9 mouse cellular contexts compared by ENCODE assay signal in the genomic region with DNA sequence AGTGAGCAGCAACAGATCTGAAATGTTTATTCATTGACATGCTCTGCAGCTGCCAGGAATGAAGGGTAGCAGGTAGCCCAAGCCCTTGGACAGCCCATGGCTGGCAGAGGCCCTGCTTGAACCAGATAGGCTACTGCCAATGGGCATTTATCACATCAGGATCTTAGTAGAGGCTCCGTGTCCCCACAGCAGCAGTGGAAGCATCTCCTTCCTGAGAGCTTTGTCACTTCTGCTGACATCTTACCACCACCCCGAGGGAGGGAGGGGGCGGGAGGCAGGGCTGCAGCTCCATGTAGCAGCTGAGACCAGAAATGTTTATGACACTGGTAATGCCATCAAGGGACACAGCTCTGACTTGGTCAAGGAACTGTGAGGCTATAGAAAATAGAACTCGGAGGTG. TPM values are rescaled to one million over a fixed set of nuclear protein-coding genes. Genes with fewer than 3 reads are reported as not detected.
DNase-seq lines count a peak whose midpoint lies in the region; ATAC-seq and TF ChIP-seq lines count a peak whose summit lies in the region.
"Had no signal": no experiment of that assay in that cellular context is flagged by ENCODE, and none has a peak within 500 bp of the region (broad histone marks: within the 10 kb centered on the region; RNA-seq: fewer than 3 reads in every experiment).

No protein-coding gene starts in this region.

- H3K27ac ChIP-seq in forebrain, embryonic 10.5 days: peak overlapping the region; percentile 91
- H3K27ac ChIP-seq in forebrain, embryonic 16.5 days (ENCODE audit: low read length): no peak overlapping the region
- peak overlapping the region; percentile 88; the same call in 1 of the 2 replicates for H3K27ac ChIP-seq in lung, postnatal 0 days (ENCODE audit: low read length)
- H3K27ac ChIP-seq in hindbrain, postnatal 0 days: peak overlapping the region; percentile 84; the same call in 1 of the 2 replicates
- H3K27ac ChIP-seq in stomach, embryonic 15.5 days: peak overlapping the region; percentile 96

- DNase-seq in forebrain, embryonic 10.5 days (ENCODE audit: extremely low spot score, low spot score): no peak
- no peak for DNase-seq in lung, postnatal 0 days (ENCODE audit: low spot score)
- no peak for DNase-seq in lung, postnatal 14 days
- DNase-seq in hindbrain, postnatal 0 days (ENCODE audit: low spot score): no peak
- DNase-seq in yolk sac, embryonic 10.5 days (ENCODE audit: low spot score): no peak
- DNase-seq in layer of hippocampus, adult 9-11 months: no peak

- H3K4me1 ChIP-seq in forebrain, embryonic 10.5 days: peaks cover 51% of the 10 kb centered on the region
- peaks cover 25% of the 10 kb centered on the region for H3K4me1 ChIP-seq in forebrain, embryonic 16.5 days (replicated peaks; ENCODE audit: control insufficient read depth, insufficient read depth, low read length)
- peaks cover 17% of the 10 kb centered on the region for H3K4me1 ChIP-seq in lung, postnatal 0 days (ENCODE audit: insufficient read depth, low read depth, low read length)
- peaks cover 20% of the 10 kb centered on the region for H3K4me1 ChIP-seq in hindbrain, postnatal 0 days (ENCODE audit: insufficient read depth, low read length)
- H3K4me1 ChIP-seq in stomach, embryonic 15.5 days: peaks cover 22% of the 10 kb centered on the region

- H3K36me3 ChIP-seq in forebrain, embryonic 10.5 days (replicated peaks): peaks cover 14% of the 10 kb centered on the region
- H3K36me3 ChIP-seq in forebrain, embryonic 16.5 days (ENCODE audit: control insufficient read depth, insufficient read depth): no peaks in the 10 kb centered on the region
- H3K36me3 ChIP-seq in lung, postnatal 0 days (ENCODE audit: insufficient read depth, low read length): no peaks in the 10 kb centered on the region
- H3K36me3 ChIP-seq in hindbrain, postnatal 0 days (ENCODE audit: insufficient read depth, low read length): no peaks in the 10 kb centered on the region
- H3K36me3 ChIP-seq in stomach, embryonic 15.5 days: no peaks in the 10 kb centered on the region

- H3K4me2 ChIP-seq in forebrain, embryonic 16.5 days (ENCODE audit: low read length): no peak overlapping the region
- H3K4me2 ChIP-seq in lung, postnatal 0 days (replicated peaks; ENCODE audit: low read depth, low read length): no peak overlapping the region
- H3K4me2 ChIP-seq in hindbrain, postnatal 0 days (ENCODE audit: low read depth, low read length): 0 out of 2 replicates have a peak overlapping the region, but pooled peaks have one; percentile 81
- no peak overlapping the region for H3K4me2 ChIP-seq in stomach, embryonic 15.5 days

- H3K27me3 ChIP-seq in forebrain, embryonic 10.5 days (ENCODE audit: poor library complexity, severe bottlenecking): peaks cover 38% of the 10 kb centered on the region
- peaks cover 19% of the 10 kb centered on the region for H3K27me3 ChIP-seq in forebrain, embryonic 16.5 days (replicated peaks; ENCODE audit: control insufficient read depth, insufficient read depth, low read length)
- H3K27me3 ChIP-seq in lung, postnatal 0 days (replicated peaks; ENCODE audit: insufficient read depth, low read length): peaks cover 4% of the 10 kb centered on the region; the same call in 1 of the 2 replicates
- H3K27me3 ChIP-seq in hindbrain, postnatal 0 days (ENCODE audit: insufficient read depth, low read length): peaks cover 12% of the 10 kb centered on the region
- H3K27me3 ChIP-seq in stomach, embryonic 15.5 days (replicated peaks): peaks cover 5% of the 10 kb centered on the region; the same call in 1 of the 2 replicates

- no peak for TF ChIP-seq EP300 in lung, postnatal 0 days (IDR thresholded peaks at IDR 0.05)

- H3K4me3 ChIP-seq in forebrain, embryonic 10.5 days: no peak overlapping the region; the same call in 1 of the 2 replicates
- no peak overlapping the region for H3K4me3 ChIP-seq in forebrain, embryonic 16.5 days (replicated peaks; ENCODE audit: low read length)
- H3K4me3 ChIP-seq in lung, postnatal 0 days (ENCODE audit: low read depth, low read length): no peak overlapping the region
- no peak overlapping the region for H3K4me3 ChIP-seq in hindbrain, postnatal 0 days (ENCODE audit: low read length)
- H3K4me3 ChIP-seq in stomach, embryonic 15.5 days (replicated peaks): no peak overlapping the region

- no peak for ATAC-seq in forebrain, embryonic 16.5 days
- ATAC-seq in lung, postnatal 0 days: no peak
- ATAC-seq in hindbrain, postnatal 0 days: no peak
- ATAC-seq in stomach, embryonic 15.5 days (ENCODE audit: insufficient read depth, low FRiP score, low read depth): no peak

- H3K9me3 ChIP-seq in forebrain, embryonic 10.5 days: no peaks in the 10 kb centered on the region
- H3K9me3 ChIP-seq in forebrain, embryonic 16.5 days (ENCODE audit: control insufficient read depth, low read length): no peaks in the 10 kb centered on the region
- no peaks in the 10 kb centered on the region for H3K9me3 ChIP-seq in lung, postnatal 0 days (ENCODE audit: low read length)
- no peaks in the 10 kb centered on the region for H3K9me3 ChIP-seq in hindbrain, postnatal 0 days (ENCODE audit: low read length)
- H3K9me3 ChIP-seq in stomach, embryonic 15.5 days: no peaks in the 10 kb centered on the region

- H3K9ac ChIP-seq in forebrain, embryonic 16.5 days (replicated peaks; ENCODE audit: low read depth, low read length): no peak overlapping the region
- H3K9ac ChIP-seq in lung, postnatal 0 days (replicated peaks; ENCODE audit: low read depth): no peak overlapping the region
- no peak overlapping the region for H3K9ac ChIP-seq in hindbrain, postnatal 0 days (replicated peaks; ENCODE audit: low read length)
- H3K9ac ChIP-seq in stomach, embryonic 15.5 days: no peak overlapping the region

- no peak for TF ChIP-seq CTCF in lung, postnatal 0 days (IDR thresholded peaks at IDR 0.05)
- no peak for TF ChIP-seq CTCF in hindbrain, postnatal 0 days (IDR thresholded peaks at IDR 0.05; ENCODE audit: low read depth)

- WGBS in forebrain, embryonic 10.5 days: 93% methylated on average over 4 of the region's 4 CpGs
- 95% methylated on average over 4 of the region's 4 CpGs for WGBS in forebrain, embryonic 16.5 days
- 79% methylated on average over 4 of the region's 4 CpGs for WGBS in lung, postnatal 0 days
- WGBS in hindbrain, postnatal 0 days: 82% methylated on average over 4 of the region's 4 CpGs
- WGBS in stomach, embryonic 15.5 days: 84% methylated on average over 4 of the region's 4 CpGs

RNA-seq across cellular contexts. Expression of a gene that starts 6.9 kb away (rescaled TPM):
- polyA plus RNA-seq in forebrain, embryonic 10.5 days (2016; fragmentation: Nextera tagmentation; extraction: Ambion mirVana): 0.72 and 1.1 TPM in 2 replicates
- 0.60 and 1.5 TPM in 2 replicates for polyA plus RNA-seq in forebrain, embryonic 16.5 days (2015; fragmentation: Nextera tagmentation; extraction: Ambion mirVana)
- polyA plus RNA-seq in lung, postnatal 0 days (2015; fragmentation: Nextera tagmentation; extraction: Ambion mirVana): 1.6 and 1.9 TPM in 2 replicates
- 0.16 TPM in 1 of 2 replicates, not detected in the other for total RNA-seq in hindbrain, postnatal 0 days (2014; rRNA removed)
- polyA plus RNA-seq in hindbrain, postnatal 0 days (2015; fragmentation: Nextera tagmentation; extraction: Ambion mirVana): 1.4 and 1.6 TPM in 2 replicates
- 2.3 and 2.5 TPM in 2 replicates for polyA plus RNA-seq in stomach, embryonic 15.5 days (2015; fragmentation: Nextera tagmentation; extraction: Ambion mirVana)

RNA-seq across cellular contexts. Expression of a gene that starts 19.2 kb away (rescaled TPM):
- 0.72 and 1.1 TPM in 2 replicates for polyA plus RNA-seq in forebrain, embryonic 10.5 days (2016; fragmentation: Nextera tagmentation; extraction: Ambion mirVana)
- 1.0 and 1.4 TPM in 2 replicates for polyA plus RNA-seq in forebrain, embryonic 16.5 days (2015; fragmentation: Nextera tagmentation; extraction: Ambion mirVana)
- polyA plus RNA-seq in lung, postnatal 0 days (2015; fragmentation: Nextera tagmentation; extraction: Ambion mirVana): 4.9 and 5.2 TPM in 2 replicates
- 2.6 TPM in 1 of 2 replicates, not detected in the other for total RNA-seq in hindbrain, postnatal 0 days (2014; rRNA removed)
- 0.47 and 0.49 TPM in 2 replicates for polyA plus RNA-seq in hindbrain, postnatal 0 days (2015; fragmentation: Nextera tagmentation; extraction: Ambion mirVana)
- 0.64 and 1.1 TPM in 2 replicates for polyA plus RNA-seq in stomach, embryonic 15.5 days (2015; fragmentation: Nextera tagmentation; extraction: Ambion mirVana)
- total RNA-seq: common myeloid progenitor, adult 5-6 weeks had no signal

RNA-seq across cellular contexts. Expression of a gene that starts 26.4 kb away (rescaled TPM):
- 0.10 and 0.41 TPM in 2 replicates for polyA plus RNA-seq in forebrain, embryonic 10.5 days (2016; fragmentation: Nextera tagmentation; extraction: Ambion mirVana)
- polyA plus RNA-seq in forebrain, embryonic 16.5 days (2015; fragmentation: Nextera tagmentation; extraction: Ambion mirVana): not detected in 2 replicates
- 2.1 and 2.5 TPM in 2 replicates for polyA plus RNA-seq in lung, postnatal 0 days (2015; fragmentation: Nextera tagmentation; extraction: Ambion mirVana)
- 0.26 TPM in 1 of 2 replicates, not detected in the other for total RNA-seq in hindbrain, postnatal 0 days (2014; rRNA removed)
- 0.08 TPM in 1 of 2 replicates, not detected in the other for polyA plus RNA-seq in hindbrain, postnatal 0 days (2015; fragmentation: Nextera tagmentation; extraction: Ambion mirVana)
- polyA plus RNA-seq in stomach, embryonic 15.5 days (2015; fragmentation: Nextera tagmentation; extraction: Ambion mirVana): 4.1 and 5.0 TPM in 2 replicates
- total RNA-seq: common myeloid progenitor, adult 5-6 weeks had no signal

RNA-seq across cellular contexts. Expression of a gene that starts 40.2 kb away (rescaled TPM):
- 134 and 135 TPM in 2 replicates for polyA plus RNA-seq in forebrain, embryonic 10.5 days (2016; fragmentation: Nextera tagmentation; extraction: Ambion mirVana)
- 118 and 125 TPM in 2 replicates for polyA plus RNA-seq in forebrain, embryonic 16.5 days (2015; fragmentation: Nextera tagmentation; extraction: Ambion mirVana)
- polyA plus RNA-seq in lung, postnatal 0 days (2015; fragmentation: Nextera tagmentation; extraction: Ambion mirVana): 155 and 166 TPM in 2 replicates
- 100 and 121 TPM in 2 replicates for total RNA-seq in hindbrain, postnatal 0 days (2014; rRNA removed)
- 122 and 127 TPM in 2 replicates for polyA plus RNA-seq in hindbrain, postnatal 0 days (2015; fragmentation: Nextera tagmentation; extraction: Ambion mirVana)
- 154 and 168 TPM in 2 replicates for polyA plus RNA-seq in stomach, embryonic 15.5 days (2015; fragmentation: Nextera tagmentation; extraction: Ambion mirVana)

RNA-seq across cellular contexts. Expression of a gene that starts 40.4 kb away (rescaled TPM):
- 12.7 and 14.0 TPM in 2 replicates for polyA plus RNA-seq in forebrain, embryonic 10.5 days (2016; fragmentation: Nextera tagmentation; extraction: Ambion mirVana)
- polyA plus RNA-seq in forebrain, embryonic 16.5 days (2015; fragmentation: Nextera tagmentation; extraction: Ambion mirVana): 26.8 and 30.4 TPM in 2 replicates
- polyA plus RNA-seq in lung, postnatal 0 days (2015; fragmentation: Nextera tagmentation; extraction: Ambion mirVana): 6.8 TPM in 2 replicates
- total RNA-seq in hindbrain, postnatal 0 days (2014; rRNA removed): 48.8 and 56.8 TPM in 2 replicates
- 26.1 and 26.2 TPM in 2 replicates for polyA plus RNA-seq in hindbrain, postnatal 0 days (2015; fragmentation: Nextera tagmentation; extraction: Ambion mirVana)
- 14.4 and 14.6 TPM in 2 replicates for polyA plus RNA-seq in stomach, embryonic 15.5 days (2015; fragmentation: Nextera tagmentation; extraction: Ambion mirVana)
